Mouse (Mus musculus): Measurements from ENCODE around the gene Gm13088. TPM values are rescaled to one million over a fixed set of nuclear protein-coding genes. Genes with fewer than 3 reads are reported as not detected.

The Gm13088 gene
- not detected for total RNA-seq (2023)

DNA sequence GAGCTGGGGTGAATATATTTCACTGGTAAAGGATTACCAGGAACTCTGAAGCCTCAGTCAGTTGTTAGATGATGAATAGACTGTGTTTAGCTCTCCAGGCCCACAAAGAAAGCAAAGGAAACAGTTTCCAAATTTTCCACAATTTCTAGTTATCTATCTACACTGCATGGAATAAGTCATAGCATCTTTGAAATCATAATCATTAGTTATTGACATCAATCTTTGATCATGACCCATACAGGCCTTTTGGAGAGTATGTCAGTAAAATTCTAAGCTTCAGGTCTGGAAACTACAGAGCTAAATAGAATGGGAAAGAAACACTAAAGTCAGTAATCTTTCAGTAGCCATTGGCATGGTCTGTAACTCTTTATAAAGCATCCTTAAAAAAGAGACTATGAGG, at the start of gene Gm13088:
Gene Gm13088, minus strand, starts transcription at position 101 of the 400 bp plus-strand sequence.

DNA sequence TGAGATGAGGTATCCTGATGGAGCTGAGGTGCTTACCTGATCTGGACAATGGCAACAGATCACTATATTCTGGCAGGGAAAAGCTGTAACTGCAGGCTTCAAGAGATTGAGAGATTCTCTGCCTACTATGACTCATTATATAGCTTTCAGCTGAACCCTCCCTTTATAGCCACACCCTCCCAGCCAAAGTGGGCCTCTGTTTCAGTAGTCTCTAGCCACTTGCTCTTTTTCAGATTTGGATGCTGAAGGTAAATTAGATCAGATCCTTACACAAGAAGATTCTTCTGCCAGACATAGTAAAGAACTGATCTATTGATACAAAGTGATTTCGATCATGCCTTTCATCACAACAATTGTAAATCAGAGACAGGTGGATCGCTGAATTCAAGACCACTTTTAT, 45.6 kb upstream of the Gm13088 start, which contains the start of gene Gm13089:
Gene Gm13089, minus strand, starts transcription at position 101 of the 400 bp plus-strand sequence.

DNA sequence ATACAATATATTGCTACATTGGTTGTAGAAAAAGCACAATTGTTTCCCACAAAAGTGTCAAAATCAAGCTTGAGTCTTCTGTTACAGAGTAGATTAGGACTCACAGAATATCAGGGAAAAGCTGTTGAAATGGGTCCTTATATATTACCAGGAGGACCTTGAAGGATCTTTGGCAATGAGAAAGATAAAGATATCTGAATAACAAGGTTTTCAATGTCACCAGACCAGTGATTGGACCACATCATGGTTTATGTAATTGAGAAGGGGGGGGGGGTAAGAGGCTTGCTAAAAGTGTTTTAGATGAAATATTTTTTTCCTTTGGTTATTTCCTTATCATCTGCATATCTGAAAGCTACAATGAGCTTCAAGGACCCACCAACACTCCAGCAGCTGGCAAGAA, 42.3 kb downstream of the Gm13088 start, which contains the start of gene Gm13083:
Gene Gm13083, plus strand, starts transcription at position 301 of the 400 bp plus-strand sequence.

Other genes with a start within 250 kb of the Gm13088 start
- gene Pramef8, start 244.8 kb downstream of the Gm13088 start, total RNA-seq (2023), result 10 to 100 TPM; 20.1 to 21.9 TPM
- gene Oog4, start 206.9 kb downstream of the Gm13088 start, total RNA-seq (2023), result not detected
- not detected for gene Gm13043, start 145.9 kb downstream of the Gm13088 start, total RNA-seq (2023)
- gene Gm13040, start 121.3 kb downstream of the Gm13088 start, total RNA-seq (2023), result not detected
- not detected for gene BC080695, start 105.5 kb downstream of the Gm13088 start, total RNA-seq (2023)
- gene Gm13057, start 105.5 kb downstream of the Gm13088 start, total RNA-seq (2023), result not detected
- not detected for gene Gm13083, start 42.2 kb downstream of the Gm13088 start, total RNA-seq (2023)
- gene Gm13089, start 45.5 kb upstream of the Gm13088 start, total RNA-seq (2023), result not detected
- gene Gm13078, start 62.2 kb upstream of the Gm13088 start, total RNA-seq (2023), result not detected
- gene Gm13023, start 132.1 kb upstream of the Gm13088 start, total RNA-seq (2023), result not detected
- gene Gm13084, start 158.8 kb upstream of the Gm13088 start, total RNA-seq (2023), result not detected
- gene Gm13103, start 189.3 kb upstream of the Gm13088 start, total RNA-seq (2023), result not detected
- gene Pramef6, start 243.1 kb upstream of the Gm13088 start, total RNA-seq (2023), result not detected